Mouse (Mus musculus): ENCODE measurements around the gene Tpi1.
"Not testable (repeated sequence)": the region's sequence is repeated elsewhere in the genome, so short reads cannot be mapped to it uniquely, and the experiment has no call there.

The Tpi1 gene

DNA sequence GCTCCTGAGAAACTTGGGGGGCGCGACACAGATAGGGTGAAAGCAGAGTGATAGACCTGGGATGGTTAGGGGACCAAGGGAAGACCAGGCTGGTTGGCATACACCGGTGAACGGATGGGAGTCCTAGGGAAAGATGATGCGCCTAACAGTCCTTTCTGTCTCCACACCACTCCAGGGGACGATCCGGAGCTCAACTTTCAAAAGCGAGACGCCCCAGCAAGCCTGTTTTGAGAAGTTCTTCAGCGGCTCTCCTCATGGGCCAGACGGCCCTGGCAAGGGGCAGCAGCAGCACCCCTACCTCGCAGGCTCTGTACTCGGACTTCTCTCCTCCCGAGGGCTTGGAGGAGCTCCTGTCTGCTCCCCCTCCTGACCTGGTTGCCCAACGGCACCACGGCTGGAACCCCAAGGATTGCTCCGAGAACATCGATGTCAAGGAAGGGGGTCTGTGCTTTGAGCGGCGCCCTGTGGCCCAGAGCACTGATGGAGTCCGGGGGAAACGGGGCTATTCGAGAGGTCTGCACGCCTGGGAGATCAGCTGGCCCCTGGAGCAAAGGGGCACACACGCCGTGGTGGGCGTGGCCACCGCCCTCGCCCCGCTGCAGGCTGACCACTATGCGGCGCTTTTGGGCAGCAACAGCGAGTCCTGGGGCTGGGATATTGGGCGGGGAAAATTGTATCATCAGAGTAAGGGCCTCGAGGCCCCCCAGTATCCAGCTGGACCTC, 4.9 kb downstream of the Tpi1 start:
- peak; percentile 69 for DNase-seq (ENCODE audit: low spot score)

DNA sequence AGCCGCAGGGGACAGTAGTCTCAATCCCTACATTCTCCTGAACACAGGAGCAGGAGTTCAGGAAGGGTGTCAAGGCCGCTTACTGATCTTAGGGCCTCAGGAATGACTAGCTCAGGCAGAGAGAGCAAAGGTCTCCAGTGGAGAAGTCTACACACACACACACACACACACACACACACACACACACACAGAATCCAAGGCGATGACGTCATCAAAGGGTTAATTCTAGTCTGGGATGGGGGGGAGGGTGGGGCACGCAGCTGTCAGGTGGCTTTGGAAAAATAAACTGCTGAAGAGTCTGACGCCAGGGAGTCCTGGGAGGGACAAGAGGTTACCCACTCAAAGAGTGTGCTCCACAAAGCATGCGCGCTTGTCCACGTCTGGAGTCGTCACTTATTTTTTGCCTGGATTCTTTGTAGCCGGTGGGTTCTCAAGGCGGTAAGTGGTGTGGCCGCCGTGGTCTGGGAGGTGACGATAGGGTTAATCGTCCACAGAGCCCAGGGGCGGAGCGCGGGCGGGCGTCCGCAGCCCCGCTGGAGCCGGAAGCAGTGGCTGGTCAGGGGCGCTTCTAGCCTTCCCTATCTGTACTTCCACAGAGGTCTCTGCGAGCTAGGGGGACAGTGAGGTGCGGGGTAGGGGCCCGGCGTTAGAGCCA, 5.6 kb downstream of the Tpi1 start, which contains the start of gene Spsb2:
Gene Spsb2 (plus strand): TSS at position 304 of the 655 bp plus-strand sequence.
- peak; percentile 73 for DNase-seq (ENCODE audit: low spot score)

DNA sequence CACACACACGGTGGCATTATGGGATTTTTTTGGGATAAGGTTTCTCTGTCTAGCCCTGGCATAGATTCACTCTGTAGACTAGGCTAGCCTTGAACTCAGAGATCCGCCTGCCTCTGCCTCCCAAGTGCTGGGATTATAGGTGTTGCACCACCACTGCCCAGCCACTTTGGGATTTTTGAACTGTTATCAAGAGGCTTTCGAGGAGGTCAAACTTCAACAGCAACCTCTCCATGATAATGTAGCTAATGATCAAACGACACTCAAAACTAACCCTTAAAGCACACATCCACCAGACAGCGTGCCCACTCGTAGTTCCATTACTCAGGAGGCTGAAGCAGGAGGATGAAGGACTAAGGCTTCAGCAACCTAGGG, 6.1 kb downstream of the Tpi1 start:
- no peak for DNase-seq (ENCODE audit: low spot score)

DNA sequence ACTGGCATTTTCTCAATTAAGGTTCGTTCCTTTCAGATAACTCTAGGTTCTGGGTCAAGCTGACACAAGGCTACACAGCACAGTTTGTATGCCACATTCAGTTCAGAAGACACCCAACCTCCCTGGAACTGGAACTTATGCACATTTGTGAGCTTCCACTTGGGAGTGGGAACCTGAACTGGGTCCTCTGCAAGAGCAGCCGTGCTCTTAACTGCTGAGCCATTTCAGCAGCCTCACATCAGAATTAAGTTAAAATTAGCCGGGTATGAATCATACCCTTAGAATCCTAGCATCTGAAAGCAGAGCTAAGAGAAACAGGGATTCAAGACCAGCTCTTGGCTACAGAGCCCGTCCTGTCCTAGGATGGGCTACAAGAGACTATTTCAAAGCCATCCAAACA, 6.7 kb downstream of the Tpi1 start:
- no peak for DNase-seq (ENCODE audit: low spot score)

DNA sequence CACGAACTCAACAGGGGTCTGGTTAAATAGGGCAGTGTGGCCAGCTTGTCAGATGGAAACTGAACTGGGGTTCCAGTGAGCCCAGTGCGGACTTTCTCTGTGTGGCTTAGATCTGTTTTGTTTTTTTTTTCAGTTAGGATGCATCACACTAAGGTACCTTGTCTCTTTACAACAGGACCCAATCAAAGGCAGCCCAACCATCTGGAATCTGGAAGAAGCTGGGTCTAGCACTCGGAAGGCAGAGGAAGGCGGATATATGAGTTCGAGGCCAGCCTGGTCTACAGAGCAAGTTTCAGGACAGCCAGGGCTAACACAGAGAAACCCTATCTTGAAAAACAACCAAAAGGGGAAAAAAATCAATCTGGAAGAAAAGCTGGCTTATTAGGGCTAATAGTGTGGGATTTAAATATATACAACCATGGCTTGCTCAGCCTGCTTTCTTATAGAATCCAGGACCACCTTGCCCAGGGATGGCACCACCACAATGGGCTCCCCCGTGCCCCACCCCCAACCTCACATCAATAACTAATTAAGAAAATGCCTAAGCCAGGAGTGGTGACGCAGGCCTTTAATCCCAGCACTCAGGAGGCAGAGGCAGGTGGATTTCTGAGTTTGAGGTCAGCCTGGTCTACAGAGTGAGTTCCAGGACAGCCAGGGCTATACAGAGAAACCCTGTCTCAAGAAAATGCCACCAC, 7.5 kb downstream of the Tpi1 start:
- no peak for DNase-seq (ENCODE audit: low spot score)

DNA sequence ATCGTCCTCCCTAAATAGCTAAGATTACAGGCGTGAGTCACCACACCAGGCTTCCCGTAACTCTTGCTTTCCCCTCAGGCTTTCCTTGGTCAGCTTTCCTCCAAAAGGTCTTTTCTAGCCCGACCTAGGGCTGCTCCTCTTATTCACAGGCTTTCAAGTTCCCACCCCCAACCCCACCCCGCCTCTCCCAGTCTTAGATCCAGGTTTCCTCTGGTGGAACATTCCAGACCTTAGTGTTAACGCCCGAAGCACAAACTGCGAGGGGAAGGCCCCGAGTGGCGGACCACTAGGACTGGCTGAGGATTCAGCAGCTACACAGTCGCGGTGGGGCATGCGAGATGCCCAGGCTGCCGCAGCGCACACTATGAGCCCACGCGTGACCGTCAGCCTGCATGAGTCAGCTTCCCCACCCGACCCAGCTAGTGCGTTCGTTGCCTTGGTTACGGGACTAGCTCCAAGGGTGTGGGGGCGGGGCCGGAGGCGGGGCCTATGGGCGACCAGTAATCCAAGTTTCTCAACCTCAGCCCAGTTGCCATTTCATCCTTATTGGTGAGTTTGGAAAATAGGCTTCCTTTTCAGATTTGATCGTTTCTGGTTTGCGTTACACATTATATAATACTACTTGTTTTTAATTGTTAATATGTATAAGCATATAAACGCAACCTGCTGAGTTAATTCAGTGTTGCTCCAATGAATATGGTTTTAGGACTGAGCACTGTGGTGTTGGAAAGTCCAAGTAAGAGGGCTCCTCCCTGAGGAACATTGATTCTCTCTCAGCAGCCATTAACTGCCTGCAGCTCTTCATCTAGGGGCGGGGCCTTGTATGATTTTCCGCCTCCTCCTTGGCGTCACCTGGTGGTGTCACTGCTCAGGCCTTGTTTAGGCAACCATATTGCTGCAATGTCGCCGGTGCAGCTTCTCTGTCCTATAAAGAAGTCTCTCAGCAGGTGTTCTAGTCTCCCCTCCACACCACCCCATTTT, 8.5 kb downstream of the Tpi1 start:
- peak; percentile 94 for DNase-seq (ENCODE audit: low spot score)

DNA sequence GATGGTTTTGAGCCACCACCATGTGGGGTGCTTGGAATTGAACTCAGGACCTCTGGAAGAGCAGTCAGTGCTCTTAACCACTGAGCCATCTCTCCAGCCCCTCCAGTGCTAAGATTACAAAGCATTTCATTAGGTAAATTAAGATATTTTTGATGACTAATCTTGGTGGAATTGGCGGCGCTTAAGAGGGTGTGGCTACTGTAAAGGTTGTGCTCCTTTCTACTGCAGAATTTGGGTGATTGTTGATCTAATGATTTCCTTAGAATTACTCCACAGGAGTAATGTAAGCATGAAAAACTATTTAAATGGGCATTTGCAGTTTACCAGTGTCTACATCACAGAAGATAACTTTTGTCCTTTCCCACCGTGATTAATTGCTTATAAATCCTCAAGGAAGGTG, 9.8 kb downstream of the Tpi1 start:
- no peak for DNase-seq (ENCODE audit: low spot score)

DNA sequence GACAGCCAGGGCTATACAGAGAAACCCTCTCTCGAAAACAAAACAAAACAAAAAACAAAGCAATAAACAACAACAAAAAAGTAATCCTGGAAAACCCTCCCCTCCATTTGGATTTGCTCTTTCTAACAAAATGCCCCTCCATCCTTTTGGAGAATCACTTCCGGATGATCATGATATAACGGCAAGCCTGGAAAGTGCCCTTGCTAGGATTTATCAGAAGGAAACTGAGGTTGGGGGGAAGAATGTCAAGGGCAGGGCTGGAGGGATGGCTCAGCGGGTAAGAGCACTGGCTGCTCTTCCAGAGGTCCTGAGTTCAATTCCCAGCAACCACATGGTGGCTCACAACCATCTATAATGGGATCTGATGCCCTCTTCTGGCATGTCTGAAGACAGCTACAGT, 10.4 kb downstream of the Tpi1 start:
- not testable (repeated sequence) for DNase-seq (ENCODE audit: low spot score)

DNA sequence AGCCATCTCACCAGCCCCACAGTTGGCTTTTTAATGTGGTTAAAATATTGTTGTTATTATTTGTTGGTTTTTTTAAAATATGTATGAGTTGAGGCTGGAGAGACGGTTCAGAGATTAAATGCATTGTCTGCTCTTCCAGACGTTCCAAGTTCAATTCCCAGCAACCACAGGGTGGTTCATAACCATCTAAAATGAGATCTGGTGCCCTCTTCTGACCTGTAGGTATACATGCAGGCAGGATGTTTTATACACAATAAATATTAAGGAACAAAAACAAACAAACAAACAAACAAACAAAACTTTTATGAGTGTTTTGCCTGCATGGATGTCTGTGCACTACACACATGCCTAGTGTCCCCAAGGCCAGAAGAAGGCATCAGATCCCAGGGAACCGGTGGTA, 11.0 kb downstream of the Tpi1 start:
- no peak for DNase-seq (ENCODE audit: low spot score)

DNA sequence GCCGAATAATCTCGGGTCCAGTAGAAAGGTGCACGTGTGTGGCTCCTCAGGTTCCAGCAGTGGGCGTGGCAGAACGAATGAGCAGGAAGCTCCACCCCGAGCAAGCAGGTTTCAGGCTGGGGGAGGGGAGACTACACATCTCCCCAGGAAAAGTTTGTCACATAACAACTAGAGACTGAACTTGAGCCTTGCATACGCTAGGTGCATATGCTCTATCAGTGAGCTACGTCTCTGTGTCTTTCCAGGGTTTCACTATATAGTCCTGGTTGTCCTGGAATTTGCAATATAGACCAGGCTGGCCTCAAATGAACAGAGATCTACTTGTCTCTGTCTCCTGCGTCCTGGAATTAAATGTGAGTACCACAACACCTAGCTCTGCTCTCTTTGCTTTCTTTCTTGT, 11.7 kb downstream of the Tpi1 start:
- DNase-seq (ENCODE audit: low spot score), result not testable (repeated sequence)

DNA sequence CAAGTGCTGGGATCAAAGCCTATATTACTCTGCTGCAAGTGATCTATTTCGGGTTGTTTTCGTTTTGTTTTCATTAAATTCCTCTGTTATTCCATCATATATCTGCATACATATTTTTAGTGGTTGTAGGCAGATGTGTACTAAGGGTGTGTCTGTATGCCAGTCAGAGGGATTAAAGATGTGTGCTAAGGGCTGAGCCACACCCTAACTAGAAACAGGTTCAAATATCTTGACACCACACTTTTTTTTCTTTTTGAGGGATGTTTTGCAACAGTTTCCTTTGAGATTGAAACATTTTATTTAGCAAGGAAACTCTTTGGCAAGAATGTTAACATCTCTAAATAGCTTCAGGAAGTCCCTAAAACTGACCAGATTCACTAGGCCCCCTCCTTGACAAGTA, 17.9 kb downstream of the Tpi1 start:
- DNase-seq (ENCODE audit: low spot score), result no peak

DNA sequence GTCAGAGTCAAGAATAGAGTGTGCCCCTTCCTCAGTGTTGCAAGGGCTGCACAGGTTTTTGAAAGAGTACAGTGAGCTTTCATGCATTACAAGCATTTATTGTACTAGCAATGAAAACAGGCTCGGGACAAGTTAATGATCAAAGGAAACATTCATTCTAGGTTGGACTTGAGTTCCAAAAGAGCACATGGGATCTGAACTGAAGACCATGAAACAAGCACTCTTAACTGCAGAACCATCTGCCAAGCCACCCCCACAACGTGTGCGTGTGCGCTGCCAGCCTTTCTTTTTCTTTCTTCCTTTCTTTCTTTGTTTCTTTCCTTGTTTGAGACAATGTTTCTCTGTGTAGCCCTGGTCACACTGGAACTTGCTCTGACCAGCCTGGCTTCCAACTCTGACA, 18.3 kb downstream of the Tpi1 start:
- DNase-seq (ENCODE audit: low spot score), result no peak

DNA sequence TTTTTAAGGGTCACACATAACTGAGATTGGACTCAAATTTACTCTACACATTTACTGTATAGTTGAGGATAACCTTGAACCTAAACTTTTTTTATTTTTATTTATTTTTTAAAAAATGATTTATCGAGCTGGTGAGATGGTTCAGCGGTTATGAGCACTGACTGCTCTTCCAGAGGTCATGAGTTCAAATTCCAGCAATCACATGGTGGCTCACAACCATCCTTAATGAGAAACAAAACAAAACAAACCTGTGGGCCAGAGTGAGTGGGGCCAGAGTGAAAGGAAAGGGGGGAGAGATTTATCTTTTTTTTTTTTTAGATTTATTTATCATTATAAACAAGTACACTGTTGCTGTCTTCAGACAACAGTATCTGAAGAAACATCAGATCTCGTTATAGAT, 22.2 kb downstream of the Tpi1 start:
- DNase-seq (ENCODE audit: low spot score), result no peak

DNA sequence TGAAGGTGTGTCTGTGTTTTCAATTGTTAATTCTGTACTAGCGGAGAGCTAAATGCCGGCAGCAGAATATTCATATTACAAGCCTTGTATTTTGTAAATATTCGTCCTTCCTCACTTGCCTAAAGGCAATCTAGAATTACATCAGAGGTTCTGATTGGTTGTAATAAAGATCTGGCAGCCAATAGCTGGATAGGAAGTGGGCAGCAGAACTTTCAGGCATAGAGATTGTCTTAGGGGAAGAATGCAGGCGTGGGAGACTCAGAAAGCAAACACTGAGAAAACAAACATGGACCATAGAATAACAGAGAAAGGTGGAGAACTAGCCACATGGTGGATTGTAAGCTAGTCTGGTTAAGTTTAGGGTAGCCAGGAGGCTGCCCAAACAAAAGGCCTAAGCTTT, 24.0 kb downstream of the Tpi1 start:
- DNase-seq (ENCODE audit: low spot score), result no peak

DNA sequence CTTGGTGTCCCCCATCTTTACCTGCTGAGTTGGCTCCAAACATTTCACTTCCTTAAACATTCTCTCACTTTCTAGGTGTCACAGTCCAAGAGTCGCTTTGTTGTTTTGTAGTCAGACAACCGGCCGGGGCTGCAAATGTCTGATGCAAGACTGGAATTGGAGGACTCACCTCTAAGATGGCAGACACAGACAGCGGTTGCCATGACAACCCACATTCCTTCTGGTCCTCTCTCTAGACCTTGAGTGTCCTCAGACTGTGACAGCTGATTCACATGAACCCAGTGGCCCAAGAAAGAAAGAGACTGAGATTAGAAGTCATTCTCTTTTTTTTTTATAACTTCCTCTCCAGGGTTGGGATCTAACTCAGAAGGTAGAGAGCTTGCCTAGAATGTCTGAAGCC, 24.6 kb downstream of the Tpi1 start:
- no peak for DNase-seq (ENCODE audit: low spot score)

DNA sequence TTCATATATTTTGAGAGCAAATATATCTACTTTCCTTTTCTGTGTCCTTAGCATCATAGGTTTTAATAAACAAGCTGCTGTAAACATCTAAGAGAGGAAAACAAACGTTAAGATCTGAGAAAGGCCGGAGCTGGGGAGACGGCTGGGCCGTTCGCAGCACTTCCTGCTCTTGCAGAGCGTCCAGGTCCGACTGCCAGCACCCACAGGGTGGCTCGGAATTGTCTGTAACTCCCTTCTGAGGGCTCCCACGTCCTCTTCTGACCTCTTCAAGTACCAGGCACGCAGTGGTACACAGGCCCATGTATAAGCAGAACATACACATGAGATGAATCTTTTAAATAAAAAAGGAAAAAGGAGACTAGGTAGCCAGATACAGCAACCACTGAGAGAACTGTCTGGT, 26.4 kb downstream of the Tpi1 start:
- DNase-seq (ENCODE audit: low spot score), result no peak

DNA sequence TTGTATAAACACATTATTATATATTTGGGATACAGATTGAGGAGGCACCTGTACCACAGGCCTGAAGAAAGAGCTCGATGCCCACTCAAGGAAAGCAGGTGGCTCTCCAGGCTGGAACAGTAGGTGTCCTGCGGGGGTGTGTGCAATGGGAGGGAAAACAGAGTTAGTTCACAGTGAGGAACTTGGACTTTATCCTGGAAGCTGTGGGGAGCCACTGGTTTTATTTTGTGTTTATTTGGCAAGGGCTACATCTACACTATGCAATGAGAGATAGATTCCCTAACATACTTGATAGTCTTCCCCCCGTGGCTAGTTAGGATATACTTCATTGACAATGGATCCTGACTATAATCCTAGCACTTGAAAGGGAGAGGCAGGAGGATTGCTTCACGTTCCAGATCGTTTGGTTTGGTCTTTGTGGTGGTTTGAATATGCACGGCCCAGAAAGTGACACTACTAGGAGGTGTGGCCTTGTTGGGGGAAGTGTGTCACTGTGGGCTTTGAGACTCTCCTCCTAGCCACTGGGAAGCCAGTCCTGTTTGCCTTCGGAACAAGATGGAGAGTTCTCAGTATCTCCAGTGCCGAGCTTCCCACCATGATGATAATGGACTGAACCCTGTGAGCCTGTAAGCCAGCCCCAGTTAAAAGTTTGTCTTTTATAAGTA, 27.2 kb downstream of the Tpi1 start:
- no peak for DNase-seq (ENCODE audit: low spot score)

DNA sequence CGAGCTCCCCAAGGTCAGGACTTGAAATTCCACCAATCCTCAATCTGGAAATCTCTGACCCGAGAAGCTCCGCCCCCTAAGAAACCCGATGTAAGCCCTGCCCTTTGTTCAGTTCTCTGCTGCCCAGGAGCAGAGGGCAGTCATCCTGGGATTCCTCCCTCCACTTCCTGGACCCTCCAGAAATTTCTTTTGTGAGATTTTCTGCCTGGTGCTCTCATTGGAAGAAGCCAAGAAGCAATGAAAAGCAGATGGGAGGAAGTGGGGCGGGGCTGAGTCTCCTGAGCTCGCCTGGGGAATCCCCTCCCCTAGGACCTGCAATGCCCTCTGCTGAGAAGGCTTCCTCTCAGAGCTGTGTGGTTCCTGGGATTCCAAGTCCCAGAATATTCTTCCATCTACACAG, 31.7 kb downstream of the Tpi1 start:
- DNase-seq (ENCODE audit: low spot score), result no peak

DNA sequence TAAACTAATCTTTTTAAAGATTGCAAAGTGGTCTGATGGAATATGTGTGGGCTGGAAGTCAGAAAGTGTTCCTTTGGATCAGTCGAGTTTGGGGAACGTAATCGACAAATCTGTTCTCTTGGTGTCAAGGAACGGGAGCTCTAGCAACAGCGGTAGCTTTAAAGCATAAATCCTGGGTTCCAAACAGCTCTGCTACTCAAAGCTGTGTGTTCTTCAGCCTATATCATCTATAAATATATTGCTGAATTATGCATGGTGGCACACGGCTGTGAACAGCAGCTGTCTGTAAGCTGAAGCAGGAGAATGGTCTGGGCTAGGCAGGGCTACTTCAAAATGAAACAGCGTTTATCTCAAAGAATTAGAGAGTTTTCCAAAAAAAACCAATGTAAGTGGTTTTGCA, 33.2 kb downstream of the Tpi1 start:
- no peak for DNase-seq (ENCODE audit: low spot score)

DNA sequence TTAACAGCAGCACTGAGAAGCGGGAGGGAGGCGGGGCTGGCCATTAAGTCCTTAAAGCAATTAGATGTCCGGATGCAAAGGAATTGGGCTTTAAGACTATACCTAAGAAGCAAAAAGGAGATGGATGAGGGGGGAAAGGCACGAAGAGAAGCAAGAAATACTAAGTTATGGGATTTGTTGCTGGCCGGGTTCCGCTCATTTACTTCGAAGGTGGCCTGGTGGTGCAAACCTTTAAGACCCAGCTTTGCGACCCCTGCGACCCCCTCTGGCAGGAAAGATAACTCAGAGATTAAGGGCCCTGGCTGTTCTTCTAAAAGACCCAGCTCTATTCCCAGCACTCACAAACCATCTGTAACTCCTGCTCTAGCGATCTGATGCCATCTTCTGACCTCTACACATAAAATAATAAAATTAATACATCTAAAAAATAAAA, 34.1 kb downstream of the Tpi1 start:
- DNase-seq (ENCODE audit: low spot score), result no peak

DNA sequence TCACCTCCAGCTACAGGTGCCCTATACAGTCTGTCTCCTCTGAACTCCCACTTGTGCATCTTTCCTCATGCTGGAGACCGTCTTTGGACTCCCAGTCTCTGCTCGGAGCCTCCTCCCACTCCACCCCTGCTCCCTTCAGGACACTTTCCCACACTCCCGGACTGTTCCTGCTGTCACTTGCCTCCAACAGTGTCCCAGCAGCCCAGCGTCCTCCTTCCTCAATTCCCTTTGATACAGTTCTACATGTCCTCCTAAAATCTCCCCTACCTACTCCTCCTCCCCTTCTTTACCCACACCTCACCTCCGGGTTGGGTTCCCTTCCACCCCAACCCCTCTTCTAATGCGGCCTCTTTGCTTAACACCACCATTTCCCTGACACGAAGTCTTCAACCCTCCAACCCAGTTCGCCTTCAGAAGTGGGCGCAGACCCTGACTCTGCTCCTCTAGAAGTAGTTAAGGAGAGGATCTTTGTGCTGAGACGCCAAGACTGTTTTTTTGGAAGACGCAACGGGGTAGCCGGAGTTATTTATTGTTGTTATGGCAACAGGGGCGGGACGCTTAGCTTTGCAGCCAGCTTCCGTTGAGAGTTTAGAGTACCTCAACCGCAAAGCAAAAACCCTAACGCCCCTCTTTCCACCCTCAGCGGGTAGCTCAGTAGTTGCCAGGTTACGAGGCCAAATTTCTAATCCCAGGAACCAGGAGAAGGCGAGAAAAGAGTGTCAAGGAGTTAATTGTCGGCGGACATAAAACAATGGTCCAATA, 34.7 kb downstream of the Tpi1 start, which contains the start of gene Lrrc23:
Gene Lrrc23 (minus strand): TSS at position 506 of the 762 bp plus-strand sequence.
- no peak for DNase-seq (ENCODE audit: low spot score)
